Mouse (Mus musculus): ENCODE measurements at regions not wholly inside any gene's neighbourhood (a gene's known extent, or its start where the extent isn't known, plus 50 kb on each side); places are given as distances from the start of the nearest gene placed in this dataset.
A peak's percentile ranks its signal among the peaks of the same experiment; 100 is the strongest.

GRCm38 (mm10) chr2:67107274-67107673, 306.3 kb upstream of the Gm21830 start:
- DNase-seq = no peak

GRCm38 (mm10) chr2:67089418-67089817, 304.7 kb upstream of the Scn7a start:
- DNase-seq = peak; percentile 2

- DNase-seq = no peak
Observed at GRCm38 (mm10) chr2:67068944-67069343, 284.2 kb upstream of the Scn7a start.

All from kidney, adult 18-20 months (tissue).